Mouse (Mus musculus): ENCODE measurements around the gene Cbln1.

Cbln1 gene

GRCm38 (mm10) chr8:87469931-87470833, 2.2 kb downstream of the Cbln1 start:
- no peak for DNase-seq (ENCODE audit: low spot score in 2 of 2)

GRCm38 (mm10) chr8:87468958-87469815, 3.2 kb downstream of the Cbln1 start:
- DNase-seq (ENCODE audit: low spot score in 2 of 2): no peak

GRCm38 (mm10) chr8:87468416-87468957, 3.9 kb downstream of the Cbln1 start:
- DNase-seq (ENCODE audit: low spot score in 2 of 2): no peak

- DNase-seq (ENCODE audit: low spot score in 2 of 2): no peak
Measured at GRCm38 (mm10) chr8:87467906-87468305, 4.5 kb downstream of the Cbln1 start.

- DNase-seq (ENCODE audit: low spot score in 2 of 2): no peak
Measured at GRCm38 (mm10) chr8:87466936-87467602, 5.3 kb downstream of the Cbln1 start.

GRCm38 (mm10) chr8:87466335-87466734, 6.1 kb downstream of the Cbln1 start:
- DNase-seq (ENCODE audit: low spot score in 2 of 2): no peak

GRCm38 (mm10) chr8:87464446-87464845, 8.0 kb downstream of the Cbln1 start:
- DNase-seq (ENCODE audit: low spot score in 2 of 2): no peak

- no peak for DNase-seq (ENCODE audit: low spot score in 2 of 2)
Measured at GRCm38 (mm10) chr8:87461801-87462200, 10.6 kb downstream of the Cbln1 start.

- no peak for DNase-seq (ENCODE audit: low spot score in 2 of 2)
Measured at GRCm38 (mm10) chr8:87456949-87457348, 15.5 kb downstream of the Cbln1 start.

- DNase-seq (ENCODE audit: low spot score in 2 of 2): no peak
Measured at GRCm38 (mm10) chr8:87452815-87453214, 19.6 kb downstream of the Cbln1 start.

GRCm38 (mm10) chr8:87451737-87452136, 20.7 kb downstream of the Cbln1 start:
- no peak for DNase-seq (ENCODE audit: low spot score in 2 of 2)

GRCm38 (mm10) chr8:87434592-87434991, 37.8 kb downstream of the Cbln1 start:
- no peak for DNase-seq (ENCODE audit: low spot score in 2 of 2)

GRCm38 (mm10) chr8:87427188-87427587, 45.2 kb downstream of the Cbln1 start:
- no peak for DNase-seq (ENCODE audit: low spot score in 2 of 2)

GRCm38 (mm10) chr8:87424706-87425105, 47.7 kb downstream of the Cbln1 start:
- no peak for DNase-seq (ENCODE audit: low spot score in 2 of 2)

- no peak for DNase-seq (ENCODE audit: low spot score in 2 of 2)
Measured at GRCm38 (mm10) chr8:87421697-87422096, 50.7 kb downstream of the Cbln1 start.

Measured in left cerebral cortex, adult 9 months (tissue).